Mouse (Mus musculus): ENCODE measurements at regions not wholly inside any gene's neighbourhood (a gene's known extent, or its start where the extent isn't known, plus 50 kb on each side); places are given as distances from the start of the nearest gene placed in this dataset.

DNA sequence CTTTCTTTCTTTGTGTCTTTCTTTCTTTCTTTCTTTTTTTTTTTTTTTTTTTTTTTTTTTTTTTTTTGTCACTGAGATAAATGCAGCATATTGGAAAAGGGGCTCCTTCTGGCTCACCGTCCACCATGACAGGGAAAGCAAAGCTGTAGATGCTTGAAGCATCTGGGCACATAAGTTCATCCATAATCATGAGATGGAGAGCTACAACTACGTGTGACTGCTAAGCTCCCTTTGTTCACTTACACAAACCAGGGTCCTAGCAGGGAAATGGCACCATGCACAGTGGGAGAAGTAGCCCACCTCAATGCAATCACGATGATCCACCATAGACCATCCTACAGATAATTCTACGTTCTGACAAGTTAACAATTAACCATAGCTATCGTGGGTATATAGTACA, 102.0 kb downstream of the Lipi start:
- no peak for TF ChIP-seq POLR2A (IDR thresholded peaks at IDR 0.05; ENCODE audit: extremely low read depth, insufficient read depth, low read length)
- no peak for TF ChIP-seq CTCF (IDR thresholded peaks at IDR 0.05; ENCODE audit: low read depth, low read length)

Measured in liver, adult 2 months (tissue).